Mouse (Mus musculus): ENCODE results near the gene BC029722. TPM values are rescaled to one million over a fixed set of nuclear protein-coding genes. Genes with fewer than 3 reads are reported as not detected.

The BC029722 gene
- polyA plus RNA-seq, 1 experiment from 2014 or later = 24.8 TPM

DNA sequence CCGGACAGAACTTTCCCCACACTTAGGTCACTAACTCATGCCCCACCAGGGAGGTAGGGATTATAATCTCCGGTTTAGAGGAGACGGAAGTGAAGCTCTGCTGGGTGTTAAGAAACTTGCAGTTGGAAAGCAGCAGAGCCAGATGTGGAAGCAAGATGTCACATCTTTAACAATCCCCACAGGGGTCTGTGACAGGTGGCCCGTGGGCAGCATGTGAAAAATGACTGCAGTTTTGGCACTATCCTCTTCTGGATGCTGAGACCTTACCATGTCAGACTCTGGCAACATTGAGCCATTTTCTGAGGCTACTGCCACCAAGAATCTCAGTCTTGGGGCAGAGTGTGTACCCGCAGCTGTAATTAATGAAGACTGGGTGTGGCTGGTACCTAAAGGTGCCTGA lies 15.2 kb downstream of the BC029722 start:
- Histone ChIP-seq H3K4me2 (replicated peaks) (no peak overlapping the region), H3K4me1 (no peaks in the 10 kb centered on the region), H3K27me3 (no peaks in the 10 kb centered on the region), H3K4me3 (replicated peaks) (no peak overlapping the region), H3K36me3 (no peaks in the 10 kb centered on the region), H3K27ac (replicated peaks) (no peak overlapping the region), H3K9me3 (replicated peaks) (no peaks in the 10 kb centered on the region), H3K9ac (no peak overlapping the region)
- WGBS = 63% methylated on average over 5 of the region's 5 CpGs
- ATAC-seq (ENCODE audit: insufficient number of reproducible peaks, low FRiP score, low TSS enrichment, low read depth) = no peak

DNA sequence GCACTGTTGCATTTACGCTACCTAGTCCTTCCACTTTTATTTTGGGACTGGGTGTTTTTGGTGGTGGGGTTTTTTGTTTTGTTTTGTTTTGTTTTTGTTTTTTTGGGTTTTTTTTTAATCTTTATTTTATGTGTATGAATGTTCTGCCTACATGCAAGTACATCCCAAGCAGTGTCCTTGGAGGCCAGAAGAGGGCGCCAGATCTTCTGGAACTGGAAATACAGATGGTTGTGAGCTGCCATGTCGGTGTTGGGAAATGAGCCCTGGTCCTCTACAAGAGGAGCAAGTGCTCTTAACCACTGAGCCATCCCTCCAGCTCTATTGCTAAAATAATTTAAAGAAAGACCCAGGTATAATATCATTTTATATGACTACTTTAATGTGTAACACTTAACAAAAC lies 16.5 kb downstream of the BC029722 start:
- H3K9ac ChIP-seq = no peak overlapping the region
- H3K4me1 ChIP-seq = no peaks in the 10 kb centered on the region
- no peaks in the 10 kb centered on the region for H3K9me3 ChIP-seq (replicated peaks)
- H3K36me3 ChIP-seq = no peaks in the 10 kb centered on the region
- H3K4me2 ChIP-seq (replicated peaks) = no peak overlapping the region
- WGBS = 57% methylated on average over 3 of the region's 3 CpGs
- H3K27ac ChIP-seq (replicated peaks) = no peak overlapping the region
- H3K27me3 ChIP-seq = no peaks in the 10 kb centered on the region
- H3K4me3 ChIP-seq (replicated peaks) = no peak overlapping the region
- no peak for ATAC-seq (ENCODE audit: insufficient number of reproducible peaks, low FRiP score, low TSS enrichment, low read depth)

DNA sequence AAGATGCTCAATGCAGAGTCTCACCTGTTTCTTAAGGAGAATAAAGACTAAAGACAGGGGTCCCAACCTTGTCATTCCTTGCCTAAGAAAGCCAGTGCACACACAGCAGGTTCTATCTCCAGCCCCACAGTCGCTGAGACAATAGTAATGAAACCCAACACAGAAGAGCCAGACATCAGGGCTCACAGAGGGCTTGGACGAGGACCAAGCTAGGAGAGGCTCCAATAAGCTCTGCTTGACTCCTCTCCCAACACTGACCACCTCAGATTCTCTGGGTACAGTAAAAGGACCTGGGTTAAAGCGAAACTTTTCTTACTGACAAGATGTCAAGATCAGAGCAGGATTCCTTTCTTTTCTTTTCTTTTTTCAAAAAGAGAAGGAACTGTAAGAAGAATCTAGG lies 20.6 kb downstream of the BC029722 start:
- Histone ChIP-seq H3K4me1 (no peaks in the 10 kb centered on the region), H3K4me2 (replicated peaks) (no peak overlapping the region), H3K9me3 (replicated peaks) (no peaks in the 10 kb centered on the region), H3K27ac (replicated peaks) (no peak overlapping the region), H3K27me3 (no peaks in the 10 kb centered on the region), H3K36me3 (no peaks in the 10 kb centered on the region), H3K9ac (no peak overlapping the region), H3K4me3 (replicated peaks) (no peak overlapping the region)
- 59% methylated on average over 3 of the region's 3 CpGs for WGBS
- no peak for ATAC-seq (ENCODE audit: insufficient number of reproducible peaks, low FRiP score, low TSS enrichment, low read depth)

DNA sequence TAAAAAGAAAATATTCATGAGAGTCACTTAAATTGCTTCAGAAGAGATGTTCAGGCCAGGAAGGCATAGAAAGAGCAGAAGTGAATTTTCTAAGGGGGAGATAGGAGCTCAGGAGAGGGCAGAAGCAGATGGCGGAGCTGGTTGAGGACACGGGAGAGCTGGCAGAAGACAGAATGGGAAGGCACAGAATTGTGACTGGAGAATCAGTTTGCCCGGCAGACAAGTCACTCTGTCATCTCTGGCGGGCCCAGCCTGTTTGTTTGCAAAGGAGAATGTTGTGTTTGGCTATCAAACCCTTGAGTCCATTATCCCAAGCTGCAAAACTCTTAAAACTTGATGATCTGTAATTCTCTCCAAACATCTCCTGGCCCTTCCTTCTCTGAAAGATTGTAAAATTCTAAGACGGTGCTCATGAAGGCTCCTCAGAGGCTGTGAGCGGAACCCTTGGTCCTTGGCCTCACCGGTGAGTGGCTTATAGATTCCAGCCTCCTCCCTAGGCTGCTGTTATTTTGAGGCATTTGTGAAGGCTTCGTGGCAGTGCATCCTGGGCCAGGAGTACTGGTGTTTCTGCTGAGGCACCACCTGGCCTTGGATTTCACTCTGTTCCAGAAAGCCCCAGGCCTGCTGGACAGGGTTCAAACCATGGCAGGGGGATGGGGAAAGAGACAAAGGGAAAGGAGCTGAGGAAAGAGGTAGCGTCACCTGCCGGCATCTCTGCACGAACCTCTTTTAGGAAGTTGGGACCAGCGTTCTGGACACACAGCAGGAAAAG lies 24.4 kb downstream of the BC029722 start:
- no peak overlapping the region for H3K27ac ChIP-seq (replicated peaks)
- WGBS = 86% methylated on average over 12 of the region's 12 CpGs
- H3K36me3 ChIP-seq = no peaks in the 10 kb centered on the region
- H3K9me3 ChIP-seq (replicated peaks) = no peaks in the 10 kb centered on the region
- H3K9ac ChIP-seq = no peak overlapping the region
- H3K27me3 ChIP-seq = no peaks in the 10 kb centered on the region
- no peak overlapping the region for H3K4me3 ChIP-seq (replicated peaks)
- H3K4me1 ChIP-seq = no peaks in the 10 kb centered on the region
- no peak for ATAC-seq (ENCODE audit: insufficient number of reproducible peaks, low FRiP score, low TSS enrichment, low read depth)
- no peak overlapping the region for H3K4me2 ChIP-seq (replicated peaks)

DNA sequence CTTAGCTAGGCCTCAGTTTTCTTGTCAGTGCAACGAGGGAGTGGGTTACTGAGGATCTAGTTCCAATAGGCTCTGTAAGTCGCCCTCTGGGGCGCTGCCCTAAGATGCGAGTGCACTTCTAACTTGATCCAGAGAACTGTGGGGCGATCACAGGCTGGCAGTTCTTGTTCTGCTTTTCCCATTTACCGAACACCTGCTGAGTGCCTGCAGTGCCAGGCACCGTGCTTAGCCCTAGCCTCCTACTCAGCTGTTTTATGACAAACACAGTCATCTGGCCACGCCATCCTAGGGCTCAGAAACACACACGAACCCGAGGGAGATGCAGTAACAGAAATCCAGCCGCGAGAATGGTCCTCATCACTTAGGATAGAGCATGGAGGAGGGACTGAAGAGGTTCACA lies 26.3 kb downstream of the BC029722 start:
- Histone ChIP-seq H3K9me3 (replicated peaks) (no peaks in the 10 kb centered on the region), H3K4me2 (replicated peaks) (no peak overlapping the region), H3K27me3 (no peaks in the 10 kb centered on the region; the same call in 1 of the 2 replicates), H3K27ac (replicated peaks) (no peak overlapping the region), H3K4me1 (no peaks in the 10 kb centered on the region), H3K4me3 (replicated peaks) (no peak overlapping the region), H3K36me3 (no peaks in the 10 kb centered on the region), H3K9ac (no peak overlapping the region)
- WGBS = 28% methylated on average over 12 of the region's 12 CpGs
- no peak for ATAC-seq (ENCODE audit: insufficient number of reproducible peaks, low FRiP score, low TSS enrichment, low read depth)

- WGBS = 76% methylated on average over 18 of the region's 18 CpGs
- H3K9ac ChIP-seq = no peak overlapping the region
- no peak overlapping the region for H3K4me2 ChIP-seq (replicated peaks)
- H3K4me1 ChIP-seq = no peaks in the 10 kb centered on the region
- H3K4me3 ChIP-seq (replicated peaks) = no peak overlapping the region
- no peaks in the 10 kb centered on the region for H3K9me3 ChIP-seq (replicated peaks)
- no peak overlapping the region for H3K27ac ChIP-seq (replicated peaks)
- no peaks in the 10 kb centered on the region for H3K36me3 ChIP-seq
- H3K27me3 ChIP-seq = no peaks in the 10 kb centered on the region; the same call in 1 of the 2 replicates
- ATAC-seq (ENCODE audit: insufficient number of reproducible peaks, low FRiP score, low TSS enrichment, low read depth) = no peak
These were observed 31.0 kb downstream of the BC029722 start for GRCm38 (mm10) chr2:155787949-155788931.

DNA sequence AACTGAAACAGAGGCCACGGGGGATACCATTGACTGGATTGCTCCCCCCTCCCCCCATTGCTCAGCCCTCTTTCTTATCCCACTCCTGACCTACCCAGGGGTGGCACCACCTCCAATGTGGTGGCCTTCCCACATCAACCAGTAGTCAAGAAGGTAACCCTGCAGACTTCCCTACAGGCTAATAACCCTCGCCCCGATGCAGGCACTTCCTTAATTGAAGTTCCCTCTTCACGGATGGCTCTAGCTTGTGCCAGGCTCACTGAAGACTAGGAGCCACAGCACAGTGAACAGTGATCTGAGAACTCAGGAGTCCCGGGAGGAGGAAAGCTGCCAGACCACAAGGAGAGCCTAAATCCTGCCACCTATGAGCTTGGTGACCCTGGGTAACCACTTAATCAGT lies 32.3 kb downstream of the BC029722 start:
- Histone ChIP-seq H3K4me3 (replicated peaks) (no peak overlapping the region), H3K9me3 (replicated peaks) (no peaks in the 10 kb centered on the region), H3K27me3 (no peaks in the 10 kb centered on the region; the same call in 1 of the 2 replicates), H3K4me2 (replicated peaks) (no peak overlapping the region), H3K4me1 (no peaks in the 10 kb centered on the region), H3K27ac (replicated peaks) (no peak overlapping the region), H3K36me3 (no peaks in the 10 kb centered on the region), H3K9ac (no peak overlapping the region)
- ATAC-seq (ENCODE audit: insufficient number of reproducible peaks, low FRiP score, low TSS enrichment, low read depth) = no peak
- 67% methylated on average over 5 of the region's 5 CpGs for WGBS

- no peak overlapping the region for H3K27ac ChIP-seq (replicated peaks)
- H3K4me1 ChIP-seq = no peaks in the 10 kb centered on the region
- no peak overlapping the region for H3K4me3 ChIP-seq (replicated peaks)
- no peaks in the 10 kb centered on the region for H3K9me3 ChIP-seq (replicated peaks)
- ATAC-seq (ENCODE audit: insufficient number of reproducible peaks, low FRiP score, low TSS enrichment, low read depth) = no peak
- H3K9ac ChIP-seq = no peak overlapping the region
- no peak overlapping the region for H3K4me2 ChIP-seq (replicated peaks)
- no peaks in the 10 kb centered on the region for H3K36me3 ChIP-seq
- WGBS = 82% methylated on average over 6 of the region's 6 CpGs
- H3K27me3 ChIP-seq = no peaks in the 10 kb centered on the region; the same call in 1 of the 2 replicates
These were observed 34.7 kb downstream of the BC029722 start for GRCm38 (mm10) chr2:155784534-155784933.

- no peak overlapping the region for H3K4me3 ChIP-seq (replicated peaks)
- WGBS = 71% methylated on average over 3 of the region's 3 CpGs
- H3K36me3 ChIP-seq = no peaks in the 10 kb centered on the region
- no peak overlapping the region for H3K4me2 ChIP-seq (replicated peaks)
- no peak overlapping the region for H3K9ac ChIP-seq
- ATAC-seq (ENCODE audit: insufficient number of reproducible peaks, low FRiP score, low TSS enrichment, low read depth) = no peak
- H3K4me1 ChIP-seq = peaks cover 10% of the 10 kb centered on the region; the same call in 1 of the 2 replicates
- no peaks in the 10 kb centered on the region for H3K9me3 ChIP-seq (replicated peaks)
- H3K27ac ChIP-seq (replicated peaks) = no peak overlapping the region
- H3K27me3 ChIP-seq = peaks cover 32% of the 10 kb centered on the region
These were observed 39.7 kb downstream of the BC029722 start for GRCm38 (mm10) chr2:155779506-155779905.

- Histone ChIP-seq H3K4me1 (peaks cover 10% of the 10 kb centered on the region; the same call in 1 of the 2 replicates), H3K9ac (no peak overlapping the region), H3K27ac (replicated peaks) (no peak overlapping the region), H3K9me3 (replicated peaks) (no peaks in the 10 kb centered on the region), H3K4me3 (replicated peaks) (no peak overlapping the region), H3K36me3 (no peaks in the 10 kb centered on the region), H3K27me3 (peaks cover 37% of the 10 kb centered on the region), H3K4me2 (replicated peaks) (no peak overlapping the region)
- no peak for ATAC-seq (ENCODE audit: insufficient number of reproducible peaks, low FRiP score, low TSS enrichment, low read depth)
- 59% methylated on average over 7 of the region's 7 CpGs for WGBS
These were observed 40.2 kb downstream of the BC029722 start for GRCm38 (mm10) chr2:155779066-155779465.

DNA sequence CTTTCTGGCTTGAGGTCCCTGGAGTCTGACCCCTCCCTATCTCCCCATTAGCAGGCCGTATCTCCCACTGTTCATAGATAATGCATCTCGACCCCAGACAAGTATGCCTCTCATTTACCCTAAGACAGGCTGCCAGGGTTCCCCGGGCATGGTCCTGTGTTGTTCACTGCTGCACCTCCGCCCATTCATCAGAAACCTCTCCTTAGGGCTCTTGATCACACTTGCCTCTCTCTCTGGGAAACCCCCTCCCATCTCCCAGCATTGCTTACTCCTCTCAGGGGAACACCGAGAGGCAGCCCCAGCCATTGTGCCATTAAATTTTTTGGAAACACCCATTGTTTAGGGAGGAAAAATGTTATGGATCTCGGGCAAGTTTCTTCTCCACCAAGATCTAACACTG lies 41.2 kb downstream of the BC029722 start:
- H3K4me3 ChIP-seq (replicated peaks) = no peak overlapping the region
- no peak overlapping the region for H3K27ac ChIP-seq (replicated peaks)
- H3K9me3 ChIP-seq (replicated peaks) = no peaks in the 10 kb centered on the region
- no peak overlapping the region for H3K4me2 ChIP-seq (replicated peaks)
- 69% methylated on average over 6 of the region's 6 CpGs for WGBS
- H3K36me3 ChIP-seq = no peaks in the 10 kb centered on the region
- peaks cover 10% of the 10 kb centered on the region; the same call in 1 of the 2 replicates for H3K4me1 ChIP-seq
- no peak overlapping the region for H3K9ac ChIP-seq
- ATAC-seq (ENCODE audit: insufficient number of reproducible peaks, low FRiP score, low TSS enrichment, low read depth) = no peak
- H3K27me3 ChIP-seq = peaks cover 47% of the 10 kb centered on the region

Data from embryonic facial prominence, embryonic 15.5 days (tissue).